Mouse (Mus musculus): Measurements from ENCODE around the gene Gabrb2. TPM values are rescaled to one million over a fixed set of nuclear protein-coding genes. Genes with fewer than 3 reads are reported as not detected.

Gene Gabrb2
- polyA plus RNA-seq, 1 experiment from 2014 or later = 0.45 TPM

DNA sequence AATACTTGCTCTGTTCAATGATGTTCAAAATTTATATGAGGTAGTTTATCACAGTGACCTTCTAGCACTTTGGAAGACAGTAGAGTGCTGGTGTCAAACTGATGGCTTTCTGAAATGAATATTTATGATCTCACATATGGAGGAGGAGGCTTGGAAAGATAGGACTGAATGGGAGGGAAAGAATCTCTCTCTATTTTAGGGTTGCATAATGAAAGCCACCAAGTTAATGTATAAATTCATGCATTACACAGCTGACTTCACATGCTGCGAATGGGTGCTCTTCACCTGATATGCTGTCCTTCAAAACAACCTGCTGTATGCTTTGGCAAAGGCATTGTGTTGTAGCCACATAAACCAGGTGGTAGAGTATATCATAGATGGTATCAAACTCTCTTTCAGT, 44.6 kb downstream of the Gabrb2 start:
- Histone ChIP-seq H3K27me3 (ENCODE audit: insufficient read depth, poor library complexity, severe bottlenecking) (no peaks in the 10 kb centered on the region), H3K4me3 (no peak overlapping the region), H3K27ac (no peak overlapping the region), H3K36me3 (no peaks in the 10 kb centered on the region), H3K9me3 (no peaks in the 10 kb centered on the region), H3K4me1 (no peaks in the 10 kb centered on the region)
- DNase-seq (ENCODE audit: low spot score) = no peak
- 87% methylated on average over 1 of the region's 1 CpGs for WGBS

DNA sequence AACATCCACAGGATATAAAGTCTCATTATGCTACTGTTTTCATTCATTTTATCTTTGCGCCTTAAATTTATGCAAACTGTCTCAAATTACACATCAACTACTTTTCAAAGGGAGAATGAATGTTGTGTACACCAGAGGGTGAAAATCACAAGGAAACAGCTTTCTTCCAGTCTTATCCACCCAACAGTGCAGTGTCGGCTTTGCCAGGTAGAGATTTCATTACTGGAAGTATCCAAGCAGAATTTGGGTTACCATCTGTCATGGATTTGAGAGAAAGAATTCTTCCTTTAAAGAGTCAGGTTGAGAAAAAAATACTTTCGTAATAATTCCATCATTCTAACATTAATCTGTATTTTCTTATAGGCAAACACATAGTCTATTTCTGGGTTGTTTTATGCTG, 48.8 kb downstream of the Gabrb2 start:
- H3K9me3 ChIP-seq = no peaks in the 10 kb centered on the region
- DNase-seq (ENCODE audit: low spot score) = no peak
- 87% methylated on average over 3 of the region's 3 CpGs for WGBS
- H3K27me3 ChIP-seq (ENCODE audit: insufficient read depth, poor library complexity, severe bottlenecking) = no peaks in the 10 kb centered on the region
- no peak overlapping the region for H3K27ac ChIP-seq
- no peaks in the 10 kb centered on the region for H3K36me3 ChIP-seq
- no peaks in the 10 kb centered on the region for H3K4me1 ChIP-seq
- H3K4me3 ChIP-seq = no peak overlapping the region

- no peaks in the 10 kb centered on the region for H3K27me3 ChIP-seq (ENCODE audit: insufficient read depth, poor library complexity, severe bottlenecking)
- no peaks in the 10 kb centered on the region for H3K36me3 ChIP-seq
- no peak overlapping the region for H3K27ac ChIP-seq
- no peaks in the 10 kb centered on the region for H3K9me3 ChIP-seq
- no peaks in the 10 kb centered on the region for H3K4me1 ChIP-seq
- WGBS = 79% methylated on average over 3 of the region's 3 CpGs
- no peak for DNase-seq (ENCODE audit: low spot score)
- no peak overlapping the region for H3K4me3 ChIP-seq
Observed at GRCm38 (mm10) chr11:42474523-42474922, 55.0 kb downstream of the Gabrb2 start.

- H3K36me3 ChIP-seq = no peaks in the 10 kb centered on the region
- no peaks in the 10 kb centered on the region for H3K4me1 ChIP-seq
- H3K27me3 ChIP-seq (ENCODE audit: insufficient read depth, poor library complexity, severe bottlenecking) = no peaks in the 10 kb centered on the region
- no peaks in the 10 kb centered on the region for H3K9me3 ChIP-seq
- no peak for DNase-seq (ENCODE audit: low spot score)
- no peak overlapping the region for H3K27ac ChIP-seq
- no peak overlapping the region for H3K4me3 ChIP-seq
Observed at GRCm38 (mm10) chr11:42487625-42488024, 68.1 kb downstream of the Gabrb2 start.

GRCm38 (mm10) chr11:42501166-42501565, 81.6 kb downstream of the Gabrb2 start:
- H3K27ac ChIP-seq = no peak overlapping the region
- H3K4me1 ChIP-seq = no peaks in the 10 kb centered on the region
- no peaks in the 10 kb centered on the region for H3K9me3 ChIP-seq
- H3K4me3 ChIP-seq = no peak overlapping the region
- no peaks in the 10 kb centered on the region for H3K27me3 ChIP-seq (ENCODE audit: insufficient read depth, poor library complexity, severe bottlenecking)
- DNase-seq (ENCODE audit: low spot score) = no peak
- H3K36me3 ChIP-seq = no peaks in the 10 kb centered on the region

DNA sequence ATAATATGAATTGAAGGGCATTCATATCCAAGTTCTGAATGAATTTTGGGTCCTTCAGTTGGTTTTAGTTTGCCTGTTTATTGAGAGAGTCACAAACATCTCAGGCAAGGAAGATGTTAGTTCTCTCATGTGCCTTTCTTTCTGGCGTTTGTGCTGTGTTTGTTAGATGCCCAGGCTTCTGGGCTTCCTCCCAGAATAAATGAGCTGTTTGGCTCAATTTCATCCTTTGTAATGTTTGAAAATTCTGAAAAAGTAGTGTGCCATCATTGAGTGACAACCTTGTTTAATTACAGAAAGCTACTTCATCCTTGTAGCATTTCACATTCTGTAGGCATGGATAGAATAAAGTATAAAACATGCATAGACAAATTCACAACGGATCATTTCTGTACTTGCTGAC, 85.9 kb downstream of the Gabrb2 start:
- no peak overlapping the region for H3K27ac ChIP-seq
- H3K4me1 ChIP-seq = no peaks in the 10 kb centered on the region
- WGBS = 76% methylated on average over 2 of the region's 2 CpGs
- H3K27me3 ChIP-seq (ENCODE audit: insufficient read depth, poor library complexity, severe bottlenecking) = no peaks in the 10 kb centered on the region
- H3K9me3 ChIP-seq = no peaks in the 10 kb centered on the region
- H3K4me3 ChIP-seq = no peak overlapping the region
- H3K36me3 ChIP-seq = no peaks in the 10 kb centered on the region
- DNase-seq (ENCODE audit: low spot score) = no peak

DNA sequence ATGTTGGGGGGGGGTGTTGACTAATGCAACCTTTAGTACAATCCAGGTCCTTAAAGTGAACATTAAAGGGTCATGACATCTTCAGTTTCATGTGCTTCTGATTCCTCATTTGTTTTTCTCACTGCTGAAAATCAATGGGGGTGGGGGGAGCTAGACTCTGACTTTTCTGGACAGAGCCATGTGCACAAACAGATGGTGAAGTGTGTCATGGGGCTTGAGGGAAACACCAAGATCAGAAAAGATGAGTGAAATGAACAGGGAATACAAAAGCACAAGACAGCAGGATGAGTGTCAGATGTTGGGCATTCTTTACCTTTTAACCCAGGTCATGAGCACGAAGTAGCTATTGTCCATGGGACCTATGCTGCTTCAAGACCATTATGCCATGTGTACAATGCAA, 86.4 kb downstream of the Gabrb2 start:
- WGBS = 77% methylated on average over 1 of the region's 1 CpGs
- no peak overlapping the region for H3K27ac ChIP-seq
- H3K4me3 ChIP-seq = no peak overlapping the region
- no peak for DNase-seq (ENCODE audit: low spot score)
- H3K27me3 ChIP-seq (ENCODE audit: insufficient read depth, poor library complexity, severe bottlenecking) = no peaks in the 10 kb centered on the region
- no peaks in the 10 kb centered on the region for H3K9me3 ChIP-seq
- no peaks in the 10 kb centered on the region for H3K36me3 ChIP-seq
- H3K4me1 ChIP-seq = no peaks in the 10 kb centered on the region

GRCm38 (mm10) chr11:42521960-42522359, 102.4 kb downstream of the Gabrb2 start:
- H3K27me3 ChIP-seq (ENCODE audit: insufficient read depth, poor library complexity, severe bottlenecking) = no peaks in the 10 kb centered on the region
- H3K4me3 ChIP-seq = no peak overlapping the region
- no peak for DNase-seq (ENCODE audit: low spot score)
- WGBS = 73% methylated on average over 2 of the region's 2 CpGs
- no peaks in the 10 kb centered on the region for H3K36me3 ChIP-seq
- H3K27ac ChIP-seq = no peak overlapping the region
- H3K9me3 ChIP-seq = no peaks in the 10 kb centered on the region
- no peaks in the 10 kb centered on the region for H3K4me1 ChIP-seq

GRCm38 (mm10) chr11:42528226-42528881, 108.8 kb downstream of the Gabrb2 start:
- Histone ChIP-seq H3K36me3 (no peaks in the 10 kb centered on the region), H3K27ac (no peak overlapping the region), H3K27me3 (ENCODE audit: insufficient read depth, poor library complexity, severe bottlenecking) (no peaks in the 10 kb centered on the region), H3K4me3 (no peak overlapping the region), H3K4me1 (no peaks in the 10 kb centered on the region), H3K9me3 (no peaks in the 10 kb centered on the region)
- DNase-seq (ENCODE audit: low spot score) = no peak
- WGBS = 82% methylated on average over 3 of the region's 3 CpGs

GRCm38 (mm10) chr11:42532577-42532976, 113.0 kb downstream of the Gabrb2 start:
- Histone ChIP-seq H3K9me3 (no peaks in the 10 kb centered on the region), H3K27ac (no peak overlapping the region), H3K4me3 (no peak overlapping the region), H3K27me3 (ENCODE audit: insufficient read depth, poor library complexity, severe bottlenecking) (no peaks in the 10 kb centered on the region), H3K36me3 (no peaks in the 10 kb centered on the region), H3K4me1 (no peaks in the 10 kb centered on the region)
- WGBS = 54% methylated on average over 2 of the region's 2 CpGs
- no peak for DNase-seq (ENCODE audit: low spot score)

DNA sequence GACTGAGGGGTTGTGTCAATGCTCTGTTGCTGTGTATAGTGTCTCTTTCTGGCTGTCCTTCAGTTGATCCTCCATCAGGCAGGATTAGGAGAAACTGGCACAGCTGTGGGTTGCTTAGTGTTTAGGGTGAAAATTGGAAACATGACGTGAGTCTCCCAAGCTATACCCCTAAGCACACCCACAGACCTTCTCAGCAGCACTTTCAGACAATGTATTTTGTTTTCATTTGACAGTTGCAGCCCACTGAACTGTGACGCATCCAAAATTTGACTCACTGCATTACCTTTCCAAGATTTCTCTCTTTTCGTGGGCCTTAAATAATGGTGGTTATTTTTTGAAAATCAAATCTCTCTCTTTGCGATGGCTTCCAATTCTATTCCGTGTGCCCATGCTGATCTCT, 115.7 kb downstream of the Gabrb2 start:
- no peaks in the 10 kb centered on the region for H3K4me1 ChIP-seq
- DNase-seq (ENCODE audit: low spot score) = no peak
- H3K4me3 ChIP-seq = no peak overlapping the region
- H3K36me3 ChIP-seq = no peaks in the 10 kb centered on the region
- H3K27ac ChIP-seq = no peak overlapping the region
- WGBS = 76% methylated on average over 5 of the region's 5 CpGs
- H3K9me3 ChIP-seq = no peaks in the 10 kb centered on the region
- H3K27me3 ChIP-seq (ENCODE audit: insufficient read depth, poor library complexity, severe bottlenecking) = no peaks in the 10 kb centered on the region

- DNase-seq (ENCODE audit: low spot score) = no peak
- Histone ChIP-seq H3K4me1 (no peaks in the 10 kb centered on the region), H3K36me3 (no peaks in the 10 kb centered on the region), H3K27ac (no peak overlapping the region), H3K4me3 (no peak overlapping the region), H3K9me3 (no peaks in the 10 kb centered on the region), H3K27me3 (ENCODE audit: insufficient read depth, poor library complexity, severe bottlenecking) (no peaks in the 10 kb centered on the region)
- whole genome bisulfite sequencing = 80% methylated on average over 1 of the region's 1 CpGs
Observed at GRCm38 (mm10) chr11:42535861-42536260, 116.3 kb downstream of the Gabrb2 start.

GRCm38 (mm10) chr11:42542861-42543260, 123.3 kb downstream of the Gabrb2 start:
- Histone ChIP-seq H3K4me3 (no peak overlapping the region), H3K27me3 (ENCODE audit: insufficient read depth, poor library complexity, severe bottlenecking) (no peaks in the 10 kb centered on the region), H3K9me3 (no peaks in the 10 kb centered on the region), H3K4me1 (no peaks in the 10 kb centered on the region), H3K36me3 (no peaks in the 10 kb centered on the region), H3K27ac (no peak overlapping the region)
- WGBS = 92% methylated on average over 2 of the region's 2 CpGs
- no peak for DNase-seq (ENCODE audit: low spot score)

DNA sequence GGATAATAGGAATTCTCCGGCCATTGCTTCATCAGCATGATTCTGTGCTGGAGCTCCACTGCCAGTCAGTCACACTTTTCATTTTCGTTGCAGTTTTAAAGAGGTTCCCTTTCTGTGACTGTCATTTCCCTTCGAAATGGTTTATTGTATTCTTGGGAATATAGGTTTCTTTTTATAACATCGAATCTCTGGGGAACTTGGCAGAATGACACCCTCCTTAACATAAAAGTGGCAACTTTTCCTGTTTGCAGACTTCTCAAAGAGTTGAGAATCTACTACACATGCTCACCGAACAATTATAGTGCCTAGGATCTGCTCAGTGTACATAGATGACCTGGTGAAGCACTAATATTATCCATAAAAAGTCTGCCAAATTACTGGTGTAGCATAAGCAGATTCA, 146.5 kb downstream of the Gabrb2 start:
- H3K4me1 ChIP-seq = no peaks in the 10 kb centered on the region
- no peaks in the 10 kb centered on the region for H3K27me3 ChIP-seq (ENCODE audit: insufficient read depth, poor library complexity, severe bottlenecking)
- WGBS = 77% methylated on average over 5 of the region's 5 CpGs
- no peak overlapping the region for H3K4me3 ChIP-seq
- no peak for DNase-seq (ENCODE audit: low spot score)
- H3K36me3 ChIP-seq = no peaks in the 10 kb centered on the region
- no peaks in the 10 kb centered on the region for H3K9me3 ChIP-seq
- no peak overlapping the region for H3K27ac ChIP-seq
